Mouse (Mus musculus): ENCODE data around the gene Pmfbp1. TPM values are rescaled to one million over a fixed set of nuclear protein-coding genes. Genes with fewer than 3 reads are reported as not detected.

Pmfbp1 gene
- polyA plus RNA-seq, 1 experiment from 2014 or later, result not detected

GRCm38 (mm10) chr8:109591367-109591766, 97.5 kb downstream of the Pmfbp1 start:
- Histone ChIP-seq H3K9me3 (ENCODE audit: control insufficient read depth, low read length) (no peaks in the 10 kb centered on the region), H3K9ac (ENCODE audit: low read depth, low read length) (no peak overlapping the region), H3K4me3 (ENCODE audit: low read depth, low read length) (no peak overlapping the region), H3K27me3 (replicated peaks; ENCODE audit: control insufficient read depth, insufficient read depth, low read length) (no peaks in the 10 kb centered on the region), H3K4me2 (no peak overlapping the region), H3K36me3 (ENCODE audit: control insufficient read depth, insufficient read depth, low read length) (peaks cover 17% of the 10 kb centered on the region), H3K27ac (ENCODE audit: low read depth, low read length) (no peak overlapping the region), H3K4me1 (replicated peaks; ENCODE audit: control insufficient read depth, insufficient read depth, low read length) (no peaks in the 10 kb centered on the region)
- ATAC-seq (replicated peaks; ENCODE audit: low FRiP score) (no peak), DNase-seq (ENCODE audit: low spot score) (no peak)
- 78% methylated on average over 3 of the region's 3 CpGs for WGBS

GRCm38 (mm10) chr8:109592164-109592563, 98.3 kb downstream of the Pmfbp1 start:
- Histone ChIP-seq H3K36me3 (ENCODE audit: control insufficient read depth, insufficient read depth, low read length) (peaks cover 17% of the 10 kb centered on the region), H3K4me3 (ENCODE audit: low read depth, low read length) (no peak overlapping the region), H3K4me1 (replicated peaks; ENCODE audit: control insufficient read depth, insufficient read depth, low read length) (no peaks in the 10 kb centered on the region), H3K27ac (ENCODE audit: low read depth, low read length) (no peak overlapping the region), H3K27me3 (replicated peaks; ENCODE audit: control insufficient read depth, insufficient read depth, low read length) (no peaks in the 10 kb centered on the region), H3K9ac (ENCODE audit: low read depth, low read length) (no peak overlapping the region), H3K4me2 (no peak overlapping the region), H3K9me3 (ENCODE audit: control insufficient read depth, low read length) (no peaks in the 10 kb centered on the region)
- 88% methylated on average over 5 of the region's 5 CpGs for WGBS
- DNase-seq (ENCODE audit: low spot score) (no peak), ATAC-seq (replicated peaks; ENCODE audit: low FRiP score) (no peak)

Other genes starting within 250 kb of the Pmfbp1 start
- 25.1 and 29.0 TPM in 2 replicates for gene Dhx38, start 71.8 kb downstream of the Pmfbp1 start, polyA plus RNA-seq (2014; fragmentation: Nextera tagmentation; extraction: Ambion mirVana)
- gene Txnl4b, start 71.9 kb downstream of the Pmfbp1 start, polyA plus RNA-seq (2014; fragmentation: Nextera tagmentation; extraction: Ambion mirVana), result 21.4 and 23.6 TPM in 2 replicates
- gene Hp, start 85.1 kb downstream of the Pmfbp1 start, polyA plus RNA-seq (2014; fragmentation: Nextera tagmentation; extraction: Ambion mirVana), result 11.5 and 11.7 TPM in 2 replicates
- gene Dhodh, start 114.6 kb downstream of the Pmfbp1 start, polyA plus RNA-seq (2014; fragmentation: Nextera tagmentation; extraction: Ambion mirVana), result 58.3 and 64.8 TPM in 2 replicates
- 2.7 and 3.4 TPM in 2 replicates for gene Pkd1l3, start 120.5 kb downstream of the Pmfbp1 start, polyA plus RNA-seq (2014; fragmentation: Nextera tagmentation; extraction: Ambion mirVana)
- 76.4 and 85.5 TPM in 2 replicates for gene Ist1, start 199.2 kb downstream of the Pmfbp1 start, polyA plus RNA-seq (2014; fragmentation: Nextera tagmentation; extraction: Ambion mirVana)
- gene Zfp821, start 211.5 kb downstream of the Pmfbp1 start, polyA plus RNA-seq (2014; fragmentation: Nextera tagmentation; extraction: Ambion mirVana), result 10.6 and 11.7 TPM in 2 replicates
- 5.6 and 7.5 TPM in 2 replicates for gene Atxn1l, start 243.7 kb downstream of the Pmfbp1 start, polyA plus RNA-seq (2014; fragmentation: Nextera tagmentation; extraction: Ambion mirVana)